Mouse (Mus musculus) intestine, embryonic 15.5 days (tissue): ENCODE results near the gene Adamts17. TPM values are rescaled to one million over a fixed set of nuclear protein-coding genes. Genes with fewer than 3 reads are reported as not detected.

Source experiments
- ATAC-seq: fragments of 200-750 bp; cut with Nextera tagmentation; 2 replicates; pipeline ENCODE4 v1.8.0; 2017; ENCODE audit warnings: moderate TSS enrichment, moderate library complexity
- H3K27ac ChIP-seq: fragments of 300-500 bp; sonication (generic); 2 replicates; pipeline ENCODE4 v1.5.1; 2015; ENCODE audit warnings: mild to moderate bottlenecking, inconsistent platforms
- H3K27me3 ChIP-seq: fragments of 300-500 bp; sonication (generic); replicated peaks from 2 replicates; pipeline ENCODE4 v1.6.1; 2015; ENCODE audit warnings: inconsistent platforms
- H3K36me3 ChIP-seq: fragments of 300-500 bp; sonication (generic); 2 replicates; pipeline ENCODE4 v1.6.1; 2015; ENCODE audit warnings: inconsistent platforms
- H3K4me1 ChIP-seq: fragments of 300-500 bp; sonication (generic); replicated peaks from 2 replicates; pipeline ENCODE4 v1.6.1; 2015; ENCODE audit warnings: inconsistent platforms
- H3K4me2 ChIP-seq: fragments of 300-500 bp; sonication (generic); replicated peaks from 2 replicates; pipeline ENCODE4 v1.6.1; 2015; ENCODE audit warnings: mild to moderate bottlenecking, inconsistent platforms
- H3K4me3 ChIP-seq: fragments of 300-500 bp; sonication (generic); replicated peaks from 2 replicates; pipeline ENCODE4 v1.5.1; 2015; ENCODE audit warnings: inconsistent platforms
- H3K9ac ChIP-seq: fragments of 300-500 bp; sonication (generic); 2 replicates; pipeline ENCODE4 v1.6.1; 2015; ENCODE audit warnings: inconsistent platforms
- H3K9me3 ChIP-seq: fragments of 300-500 bp; sonication (generic); 2 replicates; pipeline ENCODE4 v1.6.1; 2016; ENCODE audit warnings: inconsistent platforms
- whole genome bisulfite sequencing: fragments of 180-500 bp; shearing (Covaris S2); methylation state at CpG from one replicate; pipeline ENCODE4 v1.1.7; 2015; 5-methylcytosine and 5-hydroxymethylcytosine counted together
- polyA plus RNA-seq: library from polyadenylated mRNA; unstranded; fragments of >200 nt; fragmentation: Nextera tagmentation; extraction: Ambion mirVana; gene quantifications from 2 replicates; pipeline ENCODE4 v1.2.1, GENCODE M21; 2015

Adamts17 gene
- polyA plus RNA-seq, 1 experiment from 2014 or later = 3.3 TPM

DNA sequence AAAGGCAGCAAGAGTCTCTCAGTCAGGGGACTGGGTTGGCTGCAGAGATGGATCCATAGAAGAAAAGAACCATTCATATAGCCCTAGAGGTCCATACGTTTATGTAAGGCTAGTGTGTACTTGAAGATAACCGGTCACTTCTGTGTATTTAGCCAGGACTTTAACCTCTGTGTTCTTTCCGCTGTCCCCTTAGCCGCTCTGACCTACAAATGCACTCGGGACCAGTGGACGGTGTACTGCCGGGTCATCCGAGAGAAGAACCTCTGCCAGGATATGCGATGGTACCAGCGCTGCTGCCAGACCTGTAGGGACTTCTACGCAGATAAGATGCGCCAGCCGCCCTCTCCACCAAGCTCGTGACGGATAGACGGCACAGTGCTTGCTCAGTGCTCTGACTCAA is 310.2 kb downstream of the Adamts17 start:
- Histone ChIP-seq H3K9ac (no peak overlapping the region), H3K9me3 (no peaks in the 10 kb centered on the region), H3K36me3 (no peaks in the 10 kb centered on the region), H3K4me3 (no peak overlapping the region), H3K4me2 (no peak overlapping the region), H3K27ac (no peak overlapping the region), H3K4me1 (0 out of 2 replicates have a peak, but pooled peaks cover 5% of the 10 kb centered on the region), H3K27me3 (no peaks in the 10 kb centered on the region)
- 86% methylated on average over 16 of the region's 16 CpGs for WGBS
- no peak for ATAC-seq

DNA sequence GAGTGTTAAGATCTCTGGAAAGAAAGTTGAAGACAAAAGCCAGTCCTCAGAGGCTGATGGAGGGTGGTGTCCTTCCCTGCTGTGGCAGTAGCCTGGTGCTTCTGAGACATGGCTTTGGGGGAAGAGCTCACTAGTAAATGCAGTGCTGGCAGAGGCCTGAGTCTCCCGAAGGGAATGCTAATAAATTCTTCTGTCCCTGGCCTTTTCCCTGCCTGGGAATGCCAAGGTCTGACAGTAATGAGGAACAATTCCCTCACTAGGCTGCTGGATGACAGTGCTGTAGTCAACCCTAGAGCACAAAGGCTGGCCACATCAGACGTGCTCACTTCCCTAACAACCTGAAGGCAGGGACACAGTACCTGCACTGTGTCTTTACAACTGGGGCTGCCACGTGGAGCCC is 313.1 kb downstream of the Adamts17 start:
- WGBS = 33% methylated on average over 3 of the region's 3 CpGs
- no peaks in the 10 kb centered on the region for H3K36me3 ChIP-seq
- H3K4me2 ChIP-seq = no peak overlapping the region
- no peaks in the 10 kb centered on the region for H3K4me1 ChIP-seq
- no peaks in the 10 kb centered on the region for H3K27me3 ChIP-seq
- no peak overlapping the region for H3K27ac ChIP-seq
- H3K9ac ChIP-seq = no peak overlapping the region
- no peak for ATAC-seq
- H3K4me3 ChIP-seq = no peak overlapping the region
- no peaks in the 10 kb centered on the region for H3K9me3 ChIP-seq

DNA sequence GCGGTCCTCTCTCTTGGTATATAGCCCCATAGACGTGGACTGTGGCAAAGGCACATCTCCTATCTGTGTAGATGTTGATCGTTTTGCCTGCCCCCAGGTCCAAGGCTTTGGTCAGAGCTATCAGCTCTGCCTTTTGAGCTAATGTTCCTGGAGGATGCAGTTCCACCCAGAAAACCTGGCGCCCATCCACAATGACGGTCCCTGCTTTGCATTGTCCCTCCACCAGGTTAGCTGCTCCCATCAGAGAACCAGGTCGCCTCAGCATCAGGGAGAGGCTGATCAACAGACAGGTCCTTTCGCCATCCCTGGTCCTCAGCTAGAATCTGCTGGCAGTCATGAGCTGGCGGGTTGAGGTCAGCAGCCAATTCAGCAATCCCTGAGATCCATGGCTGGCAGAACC is 322.6 kb downstream of the Adamts17 start:
- Histone ChIP-seq H3K27ac (no peak overlapping the region), H3K27me3 (no peaks in the 10 kb centered on the region), H3K9me3 (no peaks in the 10 kb centered on the region), H3K4me3 (no peak overlapping the region), H3K4me1 (no peaks in the 10 kb centered on the region), H3K36me3 (no peaks in the 10 kb centered on the region), H3K9ac (no peak overlapping the region), H3K4me2 (no peak overlapping the region)
- WGBS = 93% methylated on average over 8 of the region's 8 CpGs
- ATAC-seq = no peak

DNA sequence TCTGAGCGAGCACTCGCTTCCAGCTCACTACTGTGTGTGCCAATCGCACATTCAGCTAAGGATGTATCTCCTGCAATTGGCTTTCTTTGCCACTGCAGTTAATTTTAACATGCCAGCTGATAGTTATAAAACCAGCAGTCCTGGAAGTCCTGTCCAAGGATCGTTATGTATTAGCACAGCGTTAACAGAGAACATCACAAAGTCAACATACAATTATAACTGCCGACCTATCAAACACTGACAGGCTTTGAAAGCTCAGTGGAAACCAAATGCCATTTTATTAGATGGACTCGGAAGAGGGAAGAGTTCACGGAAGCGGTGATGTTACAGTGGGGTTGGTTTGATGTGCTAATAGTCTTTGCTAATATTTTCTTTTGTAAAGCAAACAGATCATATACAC is 328.8 kb downstream of the Adamts17 start:
- H3K36me3 ChIP-seq = no peaks in the 10 kb centered on the region
- ATAC-seq = peak; percentile 78
- WGBS = 62% methylated on average over 9 of the region's 9 CpGs
- no peak overlapping the region for H3K9ac ChIP-seq
- H3K27me3 ChIP-seq = no peaks in the 10 kb centered on the region
- H3K27ac ChIP-seq = no peak overlapping the region
- no peaks in the 10 kb centered on the region for H3K9me3 ChIP-seq
- no peak overlapping the region for H3K4me3 ChIP-seq
- peak overlapping the region; percentile 33 for H3K4me2 ChIP-seq
- H3K4me1 ChIP-seq = peaks cover 6% of the 10 kb centered on the region; the same call in 1 of the 2 replicates

DNA sequence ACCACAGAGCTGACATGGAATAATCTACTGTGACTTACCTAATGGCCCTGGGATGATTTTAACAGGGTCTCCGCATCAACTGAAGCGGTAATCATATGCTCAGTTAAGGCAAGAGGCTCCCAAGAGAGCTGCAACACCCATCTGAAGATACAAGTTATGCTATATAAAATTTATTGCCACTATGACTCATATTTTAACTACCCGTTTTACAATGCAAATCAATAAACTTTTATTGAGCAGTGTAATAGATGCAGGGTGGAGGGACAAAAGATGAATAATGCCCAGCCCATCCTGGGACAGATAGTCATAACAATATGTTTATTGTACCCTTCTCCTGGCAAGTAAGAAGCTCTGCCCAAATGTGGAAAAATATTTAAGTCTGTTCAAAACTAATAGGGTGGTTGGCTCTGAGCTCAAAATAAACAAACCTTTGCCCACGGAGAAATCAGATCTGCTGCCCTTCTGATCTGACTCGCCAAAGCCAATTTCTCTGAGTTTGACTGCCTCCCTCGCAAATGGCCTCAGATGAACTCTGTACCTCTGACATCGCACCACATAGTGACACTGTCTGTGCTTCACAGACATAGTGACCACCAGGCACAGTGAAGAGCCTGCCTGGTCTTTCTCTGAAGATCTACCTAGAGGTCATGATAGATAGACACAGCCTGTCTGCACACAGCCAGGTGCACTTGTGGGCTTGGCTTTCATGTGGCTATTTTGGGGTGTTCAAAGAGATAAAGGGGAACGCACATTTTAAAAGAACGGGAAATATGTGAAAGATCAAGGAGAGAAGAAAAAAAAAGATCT is 329.4 kb downstream of the Adamts17 start:
- no peak overlapping the region for H3K4me2 ChIP-seq
- WGBS = 45% methylated on average over 9 of the region's 9 CpGs
- H3K9me3 ChIP-seq = no peaks in the 10 kb centered on the region
- H3K27me3 ChIP-seq = no peaks in the 10 kb centered on the region
- no peaks in the 10 kb centered on the region for H3K36me3 ChIP-seq
- no peak overlapping the region for H3K4me3 ChIP-seq
- H3K9ac ChIP-seq = no peak overlapping the region
- no peak overlapping the region for H3K27ac ChIP-seq
- H3K4me1 ChIP-seq = peaks cover 6% of the 10 kb centered on the region; the same call in 1 of the 2 replicates
- ATAC-seq = peak; percentile 90

DNA sequence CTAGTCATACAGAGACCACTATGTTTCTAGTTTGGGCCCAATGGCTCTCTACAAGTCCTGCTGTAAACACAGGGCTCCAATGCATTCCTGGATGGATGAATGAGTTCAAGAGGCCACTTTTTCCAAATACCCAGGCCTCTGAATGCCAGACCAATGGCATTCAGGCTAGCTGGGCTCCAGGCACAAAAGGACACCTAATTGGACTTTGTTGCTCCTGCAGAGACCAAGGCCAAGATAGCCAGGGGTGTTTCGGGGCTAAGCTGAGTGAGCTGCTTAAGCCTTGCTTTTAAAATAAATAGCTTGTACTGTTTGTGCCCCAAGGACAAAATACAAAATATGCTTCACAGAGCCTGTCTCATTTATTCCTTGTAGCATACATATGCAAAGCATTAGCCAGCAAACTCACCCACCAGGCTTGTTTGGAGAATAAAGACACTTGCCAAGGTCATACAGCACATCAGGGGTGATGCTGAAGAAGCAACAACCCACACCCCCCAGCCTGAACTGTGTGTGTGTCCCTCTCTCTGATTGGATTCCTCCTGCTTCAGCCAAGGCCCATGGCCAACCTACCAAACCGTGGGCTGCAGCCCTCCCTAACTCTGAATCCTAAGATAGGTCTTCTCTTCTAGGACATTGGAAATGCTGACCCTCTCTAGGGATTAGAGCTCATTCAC is 334.1 kb downstream of the Adamts17 start:
- WGBS = 83% methylated on average over 2 of the region's 2 CpGs
- H3K9ac ChIP-seq = no peak overlapping the region

DNA sequence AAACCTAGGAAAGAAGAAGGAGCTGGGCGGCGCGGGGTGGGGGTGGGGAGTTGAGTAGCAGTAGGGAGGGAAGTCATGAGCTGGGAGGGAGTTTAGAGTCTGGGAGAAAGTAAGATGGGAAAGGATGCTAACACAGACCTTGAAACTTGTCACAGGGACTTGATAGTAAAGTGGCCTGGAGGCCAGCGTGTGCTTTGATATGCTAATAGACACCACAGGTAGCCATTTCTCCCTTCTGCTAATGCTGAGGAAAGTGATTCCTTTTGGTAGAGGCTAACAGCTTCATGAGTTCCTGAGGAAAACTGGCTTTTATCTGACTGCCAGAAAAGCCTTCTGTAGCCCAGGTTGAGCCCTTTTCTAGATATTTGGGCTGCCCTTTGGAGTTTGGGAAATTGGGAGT is 344.3 kb downstream of the Adamts17 start:
- H3K9me3 ChIP-seq = no peaks in the 10 kb centered on the region
- H3K36me3 ChIP-seq = no peaks in the 10 kb centered on the region
- no peak overlapping the region for H3K4me3 ChIP-seq
- H3K4me2 ChIP-seq = no peak overlapping the region
- no peak overlapping the region for H3K27ac ChIP-seq
- no peak for ATAC-seq
- 34% methylated on average over 4 of the region's 4 CpGs for WGBS
- H3K27me3 ChIP-seq = no peaks in the 10 kb centered on the region
- no peaks in the 10 kb centered on the region for H3K4me1 ChIP-seq
- H3K9ac ChIP-seq = no peak overlapping the region

More for the DNA sequence above, 334.1 kb downstream of the Adamts17 start:
- Histone ChIP-seq H3K9me3 (no peaks in the 10 kb centered on the region), H3K4me3 (no peak overlapping the region), H3K36me3 (no peaks in the 10 kb centered on the region), H3K27ac (no peak overlapping the region), H3K27me3 (no peaks in the 10 kb centered on the region), H3K4me2 (no peak overlapping the region), H3K4me1 (0 out of 2 replicates have a peak, but pooled peaks cover 3% of the 10 kb centered on the region)
- no peak for ATAC-seq

DNA sequence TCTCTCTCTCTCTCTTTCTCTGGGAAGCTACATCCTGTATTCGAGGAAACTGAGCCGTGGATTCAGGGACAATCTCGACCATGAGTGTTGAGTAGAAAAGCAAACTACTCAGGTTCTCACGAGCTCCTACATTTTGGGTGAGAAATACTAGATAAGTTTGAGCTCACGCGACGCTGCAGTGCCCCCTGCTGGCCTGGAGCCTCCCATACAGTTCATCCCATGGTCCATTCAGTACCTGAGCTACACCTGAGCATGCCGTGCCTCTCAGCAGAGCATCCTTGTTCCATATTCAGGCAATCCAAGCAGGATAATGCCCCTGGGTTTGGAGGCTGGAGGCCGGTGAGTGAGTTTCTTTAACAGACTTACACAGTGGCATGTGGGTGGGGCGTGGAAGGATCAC is 359.9 kb downstream of the Adamts17 start:
- 13% methylated on average over 10 of the region's 10 CpGs for WGBS
- peak; percentile 56 for ATAC-seq

More for the DNA sequence above, 359.9 kb downstream of the Adamts17 start:
- Histone ChIP-seq H3K27me3 (no peaks in the 10 kb centered on the region), H3K4me1 (no peaks in the 10 kb centered on the region), H3K27ac (no peak overlapping the region), H3K9ac (no peak overlapping the region), H3K9me3 (no peaks in the 10 kb centered on the region), H3K36me3 (no peaks in the 10 kb centered on the region), H3K4me3 (no peak overlapping the region), H3K4me2 (no peak overlapping the region)

Other genes with a start within 250 kb of the Adamts17 start
- gene Asb7, start 150.1 kb upstream of the Adamts17 start, polyA plus RNA-seq = 11.9 and 12.5 TPM in 2 replicates
- gene Lins1, start 149.8 kb upstream of the Adamts17 start, polyA plus RNA-seq = 12.0 and 12.6 TPM in 2 replicates
- 1.7 and 1.8 TPM in 2 replicates for gene Cers3, start 96.2 kb upstream of the Adamts17 start, polyA plus RNA-seq